ENCODE assay signal across 15 mouse cellular contexts in genomic region chr4:127037908-127038827, GRCm38 (mm10). TPM values are rescaled to one million over a fixed set of nuclear protein-coding genes. Genes with fewer than 3 reads are reported as not detected.
A peak's percentile ranks its signal among the peaks of the same experiment; 100 is the strongest.
DNase-seq lines count a peak whose midpoint lies in the region; ATAC-seq and TF ChIP-seq lines count a peak whose summit lies in the region.
"Had no signal": no experiment of that assay in that cellular context is flagged by ENCODE, and none has a peak within 500 bp of the region (broad histone marks: within the 10 kb centered on the region; RNA-seq: fewer than 3 reads in every experiment).

No protein-coding gene starts in this region.

- WGBS in limb, embryonic 11.5 days = 82% methylated on average over 8 of the region's 8 CpGs
- 85% methylated on average over 8 of the region's 8 CpGs for WGBS in limb, embryonic 10.5 days
- 79% methylated on average over 8 of the region's 8 CpGs for WGBS in intestine, embryonic 14.5 days
- 74% methylated on average over 8 of the region's 8 CpGs for WGBS in liver, embryonic 15.5 days (ENCODE audit: insufficient replicate concordance)

- no peaks in the 10 kb centered on the region for H3K27me3 ChIP-seq in limb, embryonic 11.5 days (ENCODE audit: control insufficient read depth, insufficient read depth, low read length)
- H3K27me3 ChIP-seq in limb, embryonic 10.5 days (ENCODE audit: low read depth, poor library complexity, severe bottlenecking) = no peaks in the 10 kb centered on the region
- H3K27me3 ChIP-seq in G1E (ENCODE audit: insufficient read depth, low read length) = no peaks in the 10 kb centered on the region
- H3K27me3 ChIP-seq in intestine, embryonic 14.5 days (replicated peaks; ENCODE audit: control insufficient read depth, insufficient read depth, low read length) = no peaks in the 10 kb centered on the region
- H3K27me3 ChIP-seq in liver, embryonic 15.5 days = no peaks in the 10 kb centered on the region

- peaks cover 20% of the 10 kb centered on the region; the same call in 1 of the 2 replicates for H3K36me3 ChIP-seq in limb, embryonic 11.5 days (ENCODE audit: control insufficient read depth, insufficient read depth, low read length)
- peaks cover 96% of the 10 kb centered on the region for H3K36me3 ChIP-seq in limb, embryonic 10.5 days
- H3K36me3 ChIP-seq in G1E (replicated peaks) = peaks cover 78% of the 10 kb centered on the region
- peaks cover 95% of the 10 kb centered on the region for H3K36me3 ChIP-seq in intestine, embryonic 14.5 days (ENCODE audit: control insufficient read depth, insufficient read depth, low read length)
- H3K36me3 ChIP-seq in liver, embryonic 15.5 days (replicated peaks) = peaks cover 94% of the 10 kb centered on the region

- ATAC-seq in limb, embryonic 11.5 days (ENCODE audit: insufficient number of reproducible peaks, low FRiP score, low TSS enrichment, low read depth) = no peak
- peak; percentile 35; the same call in 1 of the 2 replicates for ATAC-seq in G1E (ENCODE audit: extremely low read depth, insufficient number of reproducible peaks, low FRiP score, poor library complexity, severe bottlenecking)
- ATAC-seq in intestine, embryonic 14.5 days (replicated peaks; ENCODE audit: low FRiP score, low TSS enrichment, low read depth) = 0 out of 2 replicates have a peak, but pooled peaks have one; percentile 0
- peak; percentile 17; the same call in 1 of the 2 replicates for ATAC-seq in liver, embryonic 15.5 days (ENCODE audit: insufficient read depth)
- ATAC-seq: CD4-positive, CD25-positive, alpha-beta regulatory T cell, adult 4 months had no signal

- H3K4me1 ChIP-seq in limb, embryonic 11.5 days (ENCODE audit: control insufficient read depth, insufficient read depth, low read length) = no peaks in the 10 kb centered on the region
- no peaks in the 10 kb centered on the region for H3K4me1 ChIP-seq in limb, embryonic 10.5 days
- peaks cover 6% of the 10 kb centered on the region; the same call in 1 of the 2 replicates for H3K4me1 ChIP-seq in G1E (ENCODE audit: insufficient read depth, low read depth, low read length)
- no peaks in the 10 kb centered on the region for H3K4me1 ChIP-seq in intestine, embryonic 14.5 days (replicated peaks; ENCODE audit: control insufficient read depth, insufficient read depth, low read length)
- H3K4me1 ChIP-seq in liver, embryonic 15.5 days (replicated peaks) = no peaks in the 10 kb centered on the region

- H3K4me2 ChIP-seq in limb, embryonic 11.5 days (ENCODE audit: low read depth, severe bottlenecking) = no peak overlapping the region
- H3K4me2 ChIP-seq in intestine, embryonic 14.5 days (ENCODE audit: low read length) = no peak overlapping the region
- H3K4me2 ChIP-seq in liver, embryonic 15.5 days = no peak overlapping the region

- H3K4me3 ChIP-seq in limb, embryonic 11.5 days (ENCODE audit: low read depth, low read length) = no peak overlapping the region
- H3K4me3 ChIP-seq in limb, embryonic 10.5 days = no peak overlapping the region
- no peak overlapping the region for H3K4me3 ChIP-seq in G1E (ENCODE audit: low read depth, low read length)
- H3K4me3 ChIP-seq in intestine, embryonic 14.5 days (ENCODE audit: low read depth, low read length) = no peak overlapping the region
- H3K4me3 ChIP-seq in liver, embryonic 15.5 days (replicated peaks) = no peak overlapping the region
- H3K4me3 ChIP-seq: left cerebral cortex, adult 2 months had no signal

- no peaks in the 10 kb centered on the region for H3K9me3 ChIP-seq in limb, embryonic 11.5 days (ENCODE audit: control insufficient read depth, low read length)
- no peaks in the 10 kb centered on the region for H3K9me3 ChIP-seq in limb, embryonic 10.5 days (replicated peaks)
- no peaks in the 10 kb centered on the region for H3K9me3 ChIP-seq in G1E (replicated peaks)
- H3K9me3 ChIP-seq in intestine, embryonic 14.5 days (ENCODE audit: control insufficient read depth, low read length) = no peaks in the 10 kb centered on the region
- H3K9me3 ChIP-seq in liver, embryonic 15.5 days (replicated peaks) = no peaks in the 10 kb centered on the region

- no peak for TF ChIP-seq CTCF in G1E (IDR thresholded peaks at IDR 0.05; ENCODE audit: low read depth, low read length)

- no peak overlapping the region for H3K27ac ChIP-seq in limb, embryonic 11.5 days (replicated peaks; ENCODE audit: low read depth, low read length)
- no peak overlapping the region for H3K27ac ChIP-seq in limb, embryonic 10.5 days
- no peak overlapping the region for H3K27ac ChIP-seq in intestine, embryonic 14.5 days (ENCODE audit: low read depth)
- no peak overlapping the region for H3K27ac ChIP-seq in liver, embryonic 15.5 days (replicated peaks)
- H3K27ac ChIP-seq: left cerebral cortex, adult 2 months had no signal

- no peak overlapping the region for H3K9ac ChIP-seq in limb, embryonic 11.5 days (ENCODE audit: low read length)
- no peak overlapping the region for H3K9ac ChIP-seq in intestine, embryonic 14.5 days (ENCODE audit: low read length)
- no peak overlapping the region for H3K9ac ChIP-seq in liver, embryonic 15.5 days

- peak; percentile 38 for DNase-seq in limb, embryonic 11.5 days (ENCODE audit: low spot score)
- DNase-seq in limb, embryonic 10.5 days (ENCODE audit: low spot score) = no peak
- no peak for DNase-seq in G1E (ENCODE audit: low spot score)
- DNase-seq in intestine, embryonic 14.5 days (ENCODE audit: low spot score) = no peak
- no peak for DNase-seq in ovary, postnatal 10 days (ENCODE audit: low spot score)
- no peak for DNase-seq in cerebellum, adult 9-11 months
- DNase-seq: adrenal gland, postnatal 10 days; heart, postnatal 4 days; kidney, adult 18-20 months; kidney, postnatal 4 days; right cerebral cortex, postnatal 25 days; thymus, postnatal 4 days had no signal

RNA-seq across cellular contexts. Expression of gene Sfpq, which starts 17.0 kb away (rescaled TPM):
- 161 and 180 TPM in 2 replicates for polyA plus RNA-seq in limb, embryonic 11.5 days (2014; fragmentation: Nextera tagmentation; extraction: Ambion mirVana)
- polyA plus RNA-seq in limb, embryonic 10.5 days (2016; fragmentation: Nextera tagmentation; extraction: Ambion mirVana) = 114 and 122 TPM in 2 replicates
- total RNA-seq in G1E (2014; fragmentation: Nextera tagmentation) (329 and 353 TPM in 2 replicates), G1E (2017) (302 and 471 TPM in 2 replicates)
- polyA plus RNA-seq in G1E (2012) = 346 and 492 TPM in 2 replicates
- 98.7 and 113 TPM in 2 replicates for polyA plus RNA-seq in intestine, embryonic 14.5 days (2014; fragmentation: Nextera tagmentation; extraction: Ambion mirVana)
- polyA plus RNA-seq in liver, embryonic 15.5 days (2015; fragmentation: Nextera tagmentation; extraction: Ambion mirVana) = 25.3 and 25.5 TPM in 2 replicates

RNA-seq across cellular contexts. Expression of gene Zmym1, which starts 22.8 kb away (rescaled TPM):
- 35.2 and 38.0 TPM in 2 replicates for polyA plus RNA-seq in limb, embryonic 11.5 days (2014; fragmentation: Nextera tagmentation; extraction: Ambion mirVana)
- 34.8 and 35.3 TPM in 2 replicates for polyA plus RNA-seq in limb, embryonic 10.5 days (2016; fragmentation: Nextera tagmentation; extraction: Ambion mirVana)
- total RNA-seq in G1E (2014; fragmentation: Nextera tagmentation) (21.4 and 30.6 TPM in 2 replicates), G1E (2017) (19.0 and 26.3 TPM in 2 replicates)
- 1.8 and 3.7 TPM in 2 replicates for polyA plus RNA-seq in G1E (2012)
- 22.6 and 22.8 TPM in 2 replicates for polyA plus RNA-seq in intestine, embryonic 14.5 days (2014; fragmentation: Nextera tagmentation; extraction: Ambion mirVana)
- 7.6 and 7.9 TPM in 2 replicates for polyA plus RNA-seq in liver, embryonic 15.5 days (2015; fragmentation: Nextera tagmentation; extraction: Ambion mirVana)

RNA-seq across cellular contexts. Expression of gene Zmym6, which starts 39.0 kb away (rescaled TPM):
- polyA plus RNA-seq in limb, embryonic 11.5 days (2014; fragmentation: Nextera tagmentation; extraction: Ambion mirVana) = 22.3 and 26.3 TPM in 2 replicates
- 18.4 and 23.2 TPM in 2 replicates for polyA plus RNA-seq in limb, embryonic 10.5 days (2016; fragmentation: Nextera tagmentation; extraction: Ambion mirVana)
- 29.5 and 44.9 TPM in 2 replicates for total RNA-seq in G1E (2014; fragmentation: Nextera tagmentation)
- 25.7 and 35.3 TPM in 2 replicates for total RNA-seq in G1E (2017)
- polyA plus RNA-seq in G1E (2012) = 0.50 and 1.0 TPM in 2 replicates
- polyA plus RNA-seq in intestine, embryonic 14.5 days (2014; fragmentation: Nextera tagmentation; extraction: Ambion mirVana) = 20.3 and 25.2 TPM in 2 replicates
- polyA plus RNA-seq in liver, embryonic 15.5 days (2015; fragmentation: Nextera tagmentation; extraction: Ambion mirVana) = 2.5 and 2.8 TPM in 2 replicates
